Mouse (Mus musculus): ENCODE measurements around the gene Tmtc4. TPM values are rescaled to one million over a fixed set of nuclear protein-coding genes. Genes with fewer than 3 reads are reported as not detected.
A peak's percentile ranks its signal among the peaks of the same experiment; 100 is the strongest.

Tmtc4 gene
- polyA plus RNA-seq, 1 experiment from 2014 or later: 57.7 TPM

DNA sequence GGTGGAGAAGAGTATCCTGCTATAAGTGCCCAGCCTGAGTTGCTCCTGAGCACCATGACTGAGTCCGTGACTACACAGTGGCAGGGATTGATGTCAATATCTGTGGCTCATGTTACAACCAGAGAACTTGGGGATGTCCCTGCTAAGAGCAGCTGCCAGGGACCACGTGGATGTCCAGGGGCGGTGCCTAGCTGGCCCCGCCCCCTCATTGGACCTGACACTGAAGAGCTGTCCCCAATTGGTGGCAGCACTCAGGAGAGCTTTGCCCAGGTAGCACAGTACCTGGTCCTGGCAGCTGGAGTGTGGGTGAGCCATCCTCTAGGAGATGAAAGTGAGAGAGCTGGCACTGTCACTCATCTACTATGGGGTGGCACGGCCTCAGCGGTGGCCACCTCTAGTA is 9.1 kb upstream of the Tmtc4 start:
- WGBS: 64% methylated on average over 6 of the region's 6 CpGs
- H3K4me1 ChIP-seq (replicated peaks): no peaks in the 10 kb centered on the region
- H3K27me3 ChIP-seq: no peaks in the 10 kb centered on the region; the same call in 1 of the 2 replicates
- H3K4me2 ChIP-seq: no peak overlapping the region
- H3K9me3 ChIP-seq: no peaks in the 10 kb centered on the region
- no peaks in the 10 kb centered on the region for H3K36me3 ChIP-seq
- no peak overlapping the region for H3K4me3 ChIP-seq
- no peak overlapping the region for H3K27ac ChIP-seq
- no peak overlapping the region for H3K9ac ChIP-seq
- no peak for ATAC-seq (ENCODE audit: low FRiP score)

GRCm38 (mm10) chr14:122990521-122991052 is 6.8 kb upstream of the Tmtc4 start:
- Histone ChIP-seq H3K36me3 (no peaks in the 10 kb centered on the region), H3K9ac (no peak overlapping the region), H3K4me2 (no peak overlapping the region), H3K9me3 (no peaks in the 10 kb centered on the region), H3K4me3 (no peak overlapping the region), H3K27me3 (no peaks in the 10 kb centered on the region; the same call in 1 of the 2 replicates), H3K27ac (no peak overlapping the region), H3K4me1 (replicated peaks) (no peaks in the 10 kb centered on the region)
- no peak for ATAC-seq (ENCODE audit: low FRiP score)
- WGBS: 76% methylated on average over 4 of the region's 4 CpGs

GRCm38 (mm10) chr14:122986404-122986803 is 2.6 kb upstream of the Tmtc4 start:
- peaks cover 20% of the 10 kb centered on the region for H3K4me1 ChIP-seq (replicated peaks)

GRCm38 (mm10) chr14:122982571-122983225 is 1.1 kb downstream of the Tmtc4 start:
- ATAC-seq (ENCODE audit: low FRiP score): peak; percentile 88
- Histone ChIP-seq H3K9ac (peak overlapping the region; percentile 94), H3K9me3 (no peaks in the 10 kb centered on the region), H3K4me3 (peak overlapping the region; percentile 87), H3K4me2 (peak overlapping the region; percentile 79), H3K36me3 (0 out of 2 replicates have a peak, but pooled peaks cover under 1% of the 10 kb centered on the region), H3K27ac (peak overlapping the region; percentile 95), H3K4me1 (replicated peaks) (peaks cover 41% of the 10 kb centered on the region), H3K27me3 (peaks cover 3% of the 10 kb centered on the region; the same call in 1 of the 2 replicates)
- WGBS: under 1% methylated on average over 59 of the region's 63 CpGs

More at GRCm38 (mm10) chr14:122986404-122986803, 2.6 kb upstream of the Tmtc4 start:
- H3K4me2 ChIP-seq: no peak overlapping the region
- H3K4me3 ChIP-seq: no peak overlapping the region
- H3K27me3 ChIP-seq: peaks cover 3% of the 10 kb centered on the region; the same call in 1 of the 2 replicates
- no peaks in the 10 kb centered on the region for H3K36me3 ChIP-seq
- H3K9ac ChIP-seq: no peak overlapping the region
- H3K27ac ChIP-seq: no peak overlapping the region
- H3K9me3 ChIP-seq: no peaks in the 10 kb centered on the region
- no peak for ATAC-seq (ENCODE audit: low FRiP score)
- 86% methylated on average over 2 of the region's 2 CpGs for WGBS

DNA sequence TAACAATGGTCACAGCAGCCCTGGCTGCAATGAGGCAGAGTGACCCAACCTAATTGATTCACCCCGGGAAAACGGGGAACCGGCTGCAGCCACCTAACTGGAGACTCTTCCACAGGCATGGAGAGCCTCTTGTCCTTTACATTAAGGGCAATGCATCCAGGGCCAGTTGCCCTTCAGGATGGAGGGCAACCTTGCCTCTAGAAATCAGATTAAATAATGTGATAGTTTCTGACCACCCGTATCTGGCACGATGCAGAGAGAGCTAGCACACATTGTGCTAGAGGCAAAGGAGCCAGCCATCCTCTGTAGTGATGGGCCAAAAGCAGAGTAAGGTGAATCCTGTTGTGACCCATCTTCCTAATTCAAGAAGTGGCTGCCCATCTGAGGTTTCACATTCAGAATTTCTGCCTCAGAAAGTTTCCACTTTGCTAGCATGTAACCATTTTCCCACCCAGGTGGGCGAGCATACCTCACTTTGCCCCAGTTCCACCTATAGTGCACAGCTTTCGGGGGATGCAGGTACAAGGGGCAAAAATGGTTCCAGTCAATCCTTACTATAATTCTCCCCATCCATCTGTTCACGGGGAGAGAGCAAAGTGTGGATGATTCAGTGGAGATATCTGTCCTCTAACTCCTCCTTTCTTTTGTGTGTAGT is 1.9 kb downstream of the Tmtc4 start:
- 29% methylated on average over 8 of the region's 8 CpGs for WGBS
- Histone ChIP-seq H3K9me3 (no peaks in the 10 kb centered on the region), H3K9ac (peak overlapping the region; percentile 94), H3K4me2 (peak overlapping the region; percentile 79), H3K27ac (peak overlapping the region; percentile 95), H3K36me3 (peaks cover 4% of the 10 kb centered on the region; the same call in 1 of the 2 replicates), H3K4me3 (peak overlapping the region; percentile 87), H3K4me1 (replicated peaks) (peaks cover 43% of the 10 kb centered on the region), H3K27me3 (peaks cover 3% of the 10 kb centered on the region; the same call in 1 of the 2 replicates)
- no peak for ATAC-seq (ENCODE audit: low FRiP score)

DNA sequence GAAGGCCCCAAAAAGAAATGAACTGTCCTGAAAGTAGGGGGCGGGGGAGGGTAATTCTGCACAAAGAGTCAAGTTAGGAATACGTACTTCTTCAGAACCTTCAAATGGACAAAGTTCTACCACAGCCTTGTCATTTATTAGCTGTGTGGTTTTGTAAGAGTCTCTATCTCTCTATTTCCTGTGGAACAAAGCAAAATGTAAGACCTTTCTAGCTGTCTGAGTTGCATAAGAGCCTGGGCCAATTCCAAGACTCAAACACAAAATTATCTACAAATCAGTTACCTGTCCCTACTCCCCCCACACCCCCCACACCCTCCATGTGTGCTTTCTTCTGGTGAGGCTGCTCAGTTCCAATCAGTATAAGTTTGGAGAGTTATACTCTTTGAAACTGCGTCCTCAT is 5.0 kb downstream of the Tmtc4 start:
- ATAC-seq (ENCODE audit: low FRiP score): no peak
- H3K27ac ChIP-seq: no peak overlapping the region
- H3K9ac ChIP-seq: no peak overlapping the region
- no peak overlapping the region for H3K4me2 ChIP-seq
- 78% methylated on average over 3 of the region's 3 CpGs for WGBS
- H3K36me3 ChIP-seq: peaks cover 4% of the 10 kb centered on the region; the same call in 1 of the 2 replicates
- H3K27me3 ChIP-seq: no peaks in the 10 kb centered on the region
- H3K9me3 ChIP-seq: no peaks in the 10 kb centered on the region
- no peak overlapping the region for H3K4me3 ChIP-seq
- H3K4me1 ChIP-seq (replicated peaks): peaks cover 44% of the 10 kb centered on the region

DNA sequence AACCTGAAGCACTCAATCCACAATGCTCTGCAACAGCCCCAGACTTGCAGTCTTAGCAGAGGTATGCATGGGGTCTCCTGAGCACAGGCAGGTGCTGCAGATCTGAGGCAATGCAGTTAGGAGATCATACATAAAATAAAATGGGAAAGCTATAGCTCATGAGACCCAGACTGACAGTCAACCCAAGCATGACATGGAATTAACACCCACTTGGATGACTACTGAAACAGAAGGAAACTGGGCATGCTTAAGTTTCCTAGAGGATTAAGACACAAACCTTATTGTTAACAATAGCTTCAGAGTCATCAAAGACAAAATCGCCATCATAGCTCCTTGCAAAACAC is 6.1 kb downstream of the Tmtc4 start:
- Histone ChIP-seq H3K4me2 (no peak overlapping the region), H3K4me1 (replicated peaks) (peaks cover 40% of the 10 kb centered on the region), H3K27me3 (no peaks in the 10 kb centered on the region), H3K4me3 (no peak overlapping the region), H3K27ac (no peak overlapping the region), H3K36me3 (peaks cover 10% of the 10 kb centered on the region), H3K9ac (no peak overlapping the region), H3K9me3 (no peaks in the 10 kb centered on the region)
- 89% methylated on average over 1 of the region's 1 CpGs for WGBS
- ATAC-seq (ENCODE audit: low FRiP score): no peak

DNA sequence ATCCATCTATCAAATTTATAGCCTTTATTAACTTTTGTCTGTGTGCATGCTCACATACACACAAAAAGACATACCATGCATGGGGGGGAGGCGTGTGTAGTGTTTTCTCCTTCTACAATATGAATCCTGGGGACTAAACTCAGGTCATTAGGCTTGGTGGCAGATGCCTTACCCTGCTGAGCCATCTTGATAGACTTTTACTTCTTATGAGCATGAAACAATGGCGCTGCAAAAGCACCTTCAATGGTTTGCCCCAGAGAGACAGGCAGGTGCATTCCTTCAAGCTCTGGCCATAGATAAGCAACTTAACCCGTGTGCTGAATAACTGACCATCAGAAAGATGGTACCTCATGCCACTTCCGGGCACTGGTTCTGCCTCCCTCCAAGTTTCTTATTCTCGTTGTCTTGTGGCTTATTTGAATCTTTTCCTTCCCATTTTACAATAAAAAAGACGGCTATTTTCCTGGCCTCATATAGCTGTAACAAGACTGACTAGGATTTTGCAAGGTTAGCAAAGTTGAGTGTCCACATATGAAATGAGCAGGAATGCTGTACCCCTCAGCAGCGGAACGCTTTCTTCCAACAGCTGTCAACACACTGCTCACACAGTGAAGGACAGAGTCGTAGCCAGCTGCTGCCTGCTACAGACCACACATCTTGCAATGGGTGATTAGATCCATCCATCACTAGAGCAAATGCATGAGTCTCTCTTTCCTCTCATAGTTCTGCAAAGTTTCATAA is 6.6 kb downstream of the Tmtc4 start:
- 77% methylated on average over 9 of the region's 9 CpGs for WGBS
- ATAC-seq (ENCODE audit: low FRiP score): no peak

GRCm38 (mm10) chr14:122974854-122975570 is 8.8 kb downstream of the Tmtc4 start:
- Histone ChIP-seq H3K4me1 (replicated peaks) (peaks cover 17% of the 10 kb centered on the region), H3K36me3 (peaks cover 34% of the 10 kb centered on the region), H3K4me2 (no peak overlapping the region), H3K27me3 (no peaks in the 10 kb centered on the region), H3K9me3 (no peaks in the 10 kb centered on the region), H3K4me3 (no peak overlapping the region), H3K9ac (no peak overlapping the region), H3K27ac (no peak overlapping the region)
- WGBS: 43% methylated on average over 3 of the region's 3 CpGs
- 0 out of 2 replicates have a peak, but pooled peaks have one; percentile 27 for ATAC-seq (ENCODE audit: low FRiP score)

More for the DNA sequence above, 6.6 kb downstream of the Tmtc4 start:
- Histone ChIP-seq H3K27me3 (no peaks in the 10 kb centered on the region), H3K4me2 (no peak overlapping the region), H3K27ac (no peak overlapping the region), H3K4me1 (replicated peaks) (peaks cover 38% of the 10 kb centered on the region), H3K36me3 (peaks cover 15% of the 10 kb centered on the region), H3K9ac (no peak overlapping the region), H3K4me3 (no peak overlapping the region), H3K9me3 (no peaks in the 10 kb centered on the region)

- peaks cover 53% of the 10 kb centered on the region for H3K36me3 ChIP-seq
- WGBS: 92% methylated on average over 2 of the region's 2 CpGs
- no peak overlapping the region for H3K4me2 ChIP-seq
- no peaks in the 10 kb centered on the region for H3K9me3 ChIP-seq
- H3K27me3 ChIP-seq: no peaks in the 10 kb centered on the region
- H3K9ac ChIP-seq: no peak overlapping the region
- no peak for ATAC-seq (ENCODE audit: low FRiP score)
- no peak overlapping the region for H3K4me3 ChIP-seq
- H3K27ac ChIP-seq: no peak overlapping the region
- H3K4me1 ChIP-seq (replicated peaks): peaks cover 9% of the 10 kb centered on the region
These were observed 10.7 kb downstream of the Tmtc4 start for GRCm38 (mm10) chr14:122973091-122973490.

DNA sequence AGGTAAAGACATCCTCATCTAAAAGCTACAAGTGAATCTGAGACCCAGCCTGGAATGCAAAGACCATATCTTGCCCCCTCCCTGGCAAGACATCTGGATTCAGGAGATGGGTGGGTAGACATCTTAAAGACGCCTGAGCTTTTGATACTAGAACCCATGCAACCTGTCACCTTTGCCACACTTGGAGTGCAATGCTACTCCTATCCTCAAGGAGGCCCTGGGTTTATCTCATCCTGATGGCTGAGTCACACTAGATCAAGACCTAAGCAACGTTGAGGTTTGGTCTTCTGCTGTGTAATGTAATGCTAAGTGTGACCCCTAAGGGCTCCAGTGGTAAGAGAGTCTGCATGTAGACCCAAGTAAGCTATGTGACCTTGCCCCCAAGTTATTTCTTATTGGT is 15.8 kb downstream of the Tmtc4 start:
- peaks cover 74% of the 10 kb centered on the region for H3K36me3 ChIP-seq
- no peak for ATAC-seq (ENCODE audit: low FRiP score)
- no peaks in the 10 kb centered on the region for H3K4me1 ChIP-seq (replicated peaks)
- no peak overlapping the region for H3K9ac ChIP-seq
- no peaks in the 10 kb centered on the region for H3K9me3 ChIP-seq
- H3K27me3 ChIP-seq: no peaks in the 10 kb centered on the region
- no peak overlapping the region for H3K4me2 ChIP-seq
- whole genome bisulfite sequencing: 81% methylated on average over 2 of the region's 2 CpGs
- H3K27ac ChIP-seq: no peak overlapping the region
- H3K4me3 ChIP-seq: no peak overlapping the region

- Histone ChIP-seq H3K4me2 (no peak overlapping the region), H3K4me1 (replicated peaks) (no peaks in the 10 kb centered on the region), H3K4me3 (no peak overlapping the region), H3K27ac (no peak overlapping the region), H3K36me3 (peaks cover 13% of the 10 kb centered on the region), H3K9ac (no peak overlapping the region), H3K27me3 (no peaks in the 10 kb centered on the region), H3K9me3 (no peaks in the 10 kb centered on the region)
- 68% methylated on average over 8 of the region's 8 CpGs for WGBS
- ATAC-seq (ENCODE audit: low FRiP score): peak; percentile 96
These were observed 25.9 kb downstream of the Tmtc4 start for GRCm38 (mm10) chr14:122957941-122958340.

All from hindbrain, embryonic 13.5 days (tissue).